Mouse (Mus musculus): Measurements from ENCODE around the gene Arap1.

Gene Arap1

GRCm38 (mm10) chr7:101347767-101348270 is at the start of gene Arap1:
Gene Arap1, plus strand, starts transcription at chr7:101348067.
- DNase-seq, result peak; percentile 73 to 84

GRCm38 (mm10) chr7:101298375-101298774 is 49.5 kb upstream of the Arap1 start:
- DNase-seq, result no peak

- DNase-seq, result no peak
Measured at GRCm38 (mm10) chr7:101301361-101301880, 46.4 kb upstream of the Arap1 start.

- peak; percentile 93 to 96 for DNase-seq
Measured at GRCm38 (mm10) chr7:101301881-101302456, 45.9 kb upstream of the Arap1 start, which contains the start of gene Atg16l2. Gene Atg16l2, minus strand, starts transcription at chr7:101302251.

- DNase-seq, result no peak
Measured at GRCm38 (mm10) chr7:101302691-101303090, 45.2 kb upstream of the Arap1 start.

- no peak for DNase-seq
Measured at GRCm38 (mm10) chr7:101306841-101307240, 41.0 kb upstream of the Arap1 start.

GRCm38 (mm10) chr7:101309985-101310326 is 37.9 kb upstream of the Arap1 start:
- DNase-seq, result no peak

GRCm38 (mm10) chr7:101310327-101311028 is 37.4 kb upstream of the Arap1 start:
- DNase-seq, result peak; percentile 97 to 99

GRCm38 (mm10) chr7:101311061-101311460 is 36.8 kb upstream of the Arap1 start:
- DNase-seq, result no peak

GRCm38 (mm10) chr7:101313033-101313432 is 34.8 kb upstream of the Arap1 start:
- DNase-seq, result no peak

- DNase-seq, result no peak
Measured at GRCm38 (mm10) chr7:101314396-101314795, 33.5 kb upstream of the Arap1 start.

GRCm38 (mm10) chr7:101315699-101316098 is 32.2 kb upstream of the Arap1 start:
- DNase-seq, result no peak

GRCm38 (mm10) chr7:101316591-101317001 is 31.3 kb upstream of the Arap1 start:
- DNase-seq, result no peak

- DNase-seq, result no peak
Measured at GRCm38 (mm10) chr7:101317014-101317413, 30.9 kb upstream of the Arap1 start, which contains the start of gene Stard10. Gene Stard10, plus strand, starts transcription at chr7:101317086.

GRCm38 (mm10) chr7:101318848-101319247 is 29.0 kb upstream of the Arap1 start:
- DNase-seq, result no peak

- DNase-seq, result no peak
Measured at GRCm38 (mm10) chr7:101319796-101320195, 28.1 kb upstream of the Arap1 start.

GRCm38 (mm10) chr7:101320399-101321217 is 27.3 kb upstream of the Arap1 start:
- peak; percentile 76 to 85 for DNase-seq

- peak; percentile 68 to 81 for DNase-seq
Measured at GRCm38 (mm10) chr7:101321218-101321827, 26.5 kb upstream of the Arap1 start.

GRCm38 (mm10) chr7:101323141-101323594 is 24.7 kb upstream of the Arap1 start:
- DNase-seq, result peak; percentile 60 to 68

- DNase-seq, result peak; percentile 39 to 48
Measured at GRCm38 (mm10) chr7:101324142-101324962, 23.5 kb upstream of the Arap1 start.

- DNase-seq, result no peak
Measured at GRCm38 (mm10) chr7:101326006-101326405, 21.9 kb upstream of the Arap1 start.

- DNase-seq, result no peak
Measured at GRCm38 (mm10) chr7:101327263-101327662, 20.6 kb upstream of the Arap1 start.

All from kidney, postnatal 4 days (tissue).